Mouse (Mus musculus): ENCODE results near the gene Mageb18.

DNA sequence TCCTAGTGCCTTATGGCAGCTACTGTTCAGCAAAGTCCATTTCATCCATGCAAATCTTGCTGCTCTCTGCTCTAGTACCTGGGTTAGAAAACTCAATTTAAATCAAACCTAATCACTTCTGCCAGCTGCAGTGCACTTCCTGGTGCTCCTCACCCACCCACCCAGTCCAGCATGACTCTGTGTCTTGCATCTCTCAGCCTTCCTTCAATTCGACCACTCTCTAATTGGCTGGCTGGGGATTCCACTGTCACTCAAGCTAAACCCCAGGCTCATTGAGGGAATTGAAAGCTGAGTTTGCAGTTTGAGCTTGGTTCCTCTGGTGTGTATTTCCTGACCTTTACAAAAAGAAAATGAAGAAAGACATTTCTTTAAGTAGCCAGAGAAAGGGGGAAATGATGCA, 275.8 kb downstream of the Mageb18 start:
- TF ChIP-seq CTCF (IDR thresholded peaks at IDR 0.05; ENCODE audit: borderline replicate concordance, insufficient read depth, low read length) (no peak), POLR2A (IDR thresholded peaks at IDR 0.05; ENCODE audit: low read depth, low read length) (no peak)

Measured in embryonic fibroblast, embryonic 13.5 days (primary cell).